Mouse (Mus musculus) forebrain, embryonic 14.5 days (tissue): ENCODE data around the gene Entpd2. TPM values are rescaled to one million over a fixed set of nuclear protein-coding genes. Genes with fewer than 3 reads are reported as not detected.
"Not testable (repeated sequence)": the region's sequence is repeated elsewhere in the genome, so short reads cannot be mapped to it uniquely, and the experiment has no call there.

ENCODE experiments used
- ATAC-seq: fragments of 200-750 bp; cut with Nextera tagmentation; 2 replicates; pipeline ENCODE4 v1.8.0; 2017; ENCODE audit warnings: mild to moderate bottlenecking, moderate library complexity
- DNase-seq: peaks from one replicate; pipeline ENCODE4 v3.0.0-alpha.2; 2015; ENCODE audit warnings: low spot score
- H3K27ac ChIP-seq: fragments of 300-500 bp; sonication (generic); 2 replicates; pipeline ENCODE4 v1.5.1; 2014; ENCODE audit warnings: low read depth, mild to moderate bottlenecking, control low read depth, low read length, moderate library complexity
- H3K27me3 ChIP-seq: fragments of 300-500 bp; sonication (generic); replicated peaks from 2 replicates; pipeline ENCODE4 v1.6.1; 2014; ENCODE audit warnings: low read length, control low read depth, mixed read lengths; ENCODE audit not compliant: control insufficient read depth, insufficient read depth
- H3K36me3 ChIP-seq: fragments of 300-500 bp; sonication (generic); 2 replicates; pipeline ENCODE4 v1.6.1; 2014; ENCODE audit warnings: low read length, control low read depth; ENCODE audit not compliant: control insufficient read depth, insufficient read depth
- H3K4me1 ChIP-seq: fragments of 300-500 bp; sonication (generic); 2 replicates; pipeline ENCODE4 v1.6.1; 2014; ENCODE audit warnings: antibody characterized with exemption, low read length, control low read depth; ENCODE audit not compliant: control insufficient read depth, insufficient read depth
- H3K4me2 ChIP-seq: fragments of 300-500 bp; sonication (generic); 2 replicates; pipeline ENCODE4 v1.6.1; 2014; ENCODE audit warnings: mild to moderate bottlenecking, control low read depth, low read length
- H3K4me3 ChIP-seq: fragments of 300-500 bp; sonication (generic); 2 replicates; pipeline ENCODE4 v1.5.1; 2014; ENCODE audit warnings: low read depth, low read length, control low read depth
- H3K9ac ChIP-seq: fragments of 300-500 bp; sonication (generic); 2 replicates; pipeline ENCODE4 v1.6.1; 2014; ENCODE audit warnings: mild to moderate bottlenecking, low read length, control low read depth, moderate library complexity
- H3K9me3 ChIP-seq: fragments of 300-500 bp; sonication (generic); replicated peaks from 2 replicates; pipeline ENCODE4 v1.6.1; 2016; ENCODE audit warnings: low read length, control low read depth, mixed read lengths; ENCODE audit not compliant: control insufficient read depth
- WGBS: fragments of 180-500 bp; shearing (Covaris S2); extraction: QIAGEN DNeasy Blood & Tissue Kit; methylation state at CpG from one replicate; pipeline ENCODE4 v1.1.7; 2014; 5-methylcytosine and 5-hydroxymethylcytosine counted together
- polyA plus RNA-seq: library from polyadenylated mRNA; unstranded; fragments of >200 nt; fragmentation: Nextera tagmentation; extraction: Ambion mirVana; gene quantifications from 2 replicates; pipeline ENCODE4 v1.2.1, GENCODE M21; 2014

The Entpd2 gene
- polyA plus RNA-seq, 1 experiment from 2014 or later: 1.9 TPM

- ATAC-seq: no peak
- 3% methylated on average over 17 of the region's 17 CpGs for WGBS
- H3K9me3 ChIP-seq: no peaks in the 10 kb centered on the region
- no peaks in the 10 kb centered on the region for H3K36me3 ChIP-seq
- peak overlapping the region; percentile 26 for H3K4me3 ChIP-seq
- peak; percentile 71 for DNase-seq
- H3K27me3 ChIP-seq: peaks cover 41% of the 10 kb centered on the region
- H3K27ac ChIP-seq: no peak overlapping the region
- H3K4me1 ChIP-seq: peaks cover 14% of the 10 kb centered on the region
- peak overlapping the region; percentile 54 for H3K4me2 ChIP-seq
- H3K9ac ChIP-seq: peak overlapping the region; percentile 54
Measured at GRCm38 (mm10) chr2:25400764-25401163, 5.1 kb downstream of the Entpd2 start.

GRCm38 (mm10) chr2:25402377-25402971 lies 6.8 kb downstream of the Entpd2 start:
- H3K36me3 ChIP-seq: peaks cover 5% of the 10 kb centered on the region
- H3K27ac ChIP-seq: peak overlapping the region; percentile 91
- under 1% methylated on average over 13 of the region's 13 CpGs for WGBS
- H3K4me3 ChIP-seq: peak overlapping the region; percentile 95
- H3K4me1 ChIP-seq: peaks cover 10% of the 10 kb centered on the region
- H3K4me2 ChIP-seq: peak overlapping the region; percentile 73
- H3K9ac ChIP-seq: peak overlapping the region; percentile 99
- peak; percentile 91 for DNase-seq
- H3K27me3 ChIP-seq: peaks cover 24% of the 10 kb centered on the region
- no peaks in the 10 kb centered on the region for H3K9me3 ChIP-seq
- ATAC-seq: peak; percentile 47

- Histone ChIP-seq H3K36me3 (peaks cover 11% of the 10 kb centered on the region), H3K4me3 (peak overlapping the region; percentile 95), H3K9ac (peak overlapping the region; percentile 99), H3K9me3 (no peaks in the 10 kb centered on the region), H3K4me2 (peak overlapping the region; percentile 73), H3K27me3 (peaks cover 18% of the 10 kb centered on the region), H3K27ac (peak overlapping the region; percentile 91), H3K4me1 (peaks cover 10% of the 10 kb centered on the region)
- ATAC-seq (peak; percentile 88), DNase-seq (peak; percentile 93)
- under 1% methylated on average over 40 of the region's 54 CpGs for WGBS
Measured at GRCm38 (mm10) chr2:25402972-25403601, 7.4 kb downstream of the Entpd2 start.

GRCm38 (mm10) chr2:25403994-25404393 lies 8.3 kb downstream of the Entpd2 start:
- Histone ChIP-seq H3K4me2 (peak overlapping the region; percentile 73), H3K9ac (peak overlapping the region; percentile 99), H3K27me3 (peaks cover 15% of the 10 kb centered on the region), H3K4me1 (peaks cover 10% of the 10 kb centered on the region), H3K27ac (0 out of 2 replicates have a peak overlapping the region, but pooled peaks have one; percentile 91), H3K4me3 (peak overlapping the region; percentile 95), H3K9me3 (no peaks in the 10 kb centered on the region), H3K36me3 (peaks cover 19% of the 10 kb centered on the region)
- DNase-seq: no peak
- no peak for ATAC-seq
- WGBS: 87% methylated on average over 4 of the region's 4 CpGs

GRCm38 (mm10) chr2:25408908-25409307 lies 13.2 kb downstream of the Entpd2 start:
- DNase-seq (no peak), ATAC-seq (no peak)
- Histone ChIP-seq H3K27me3 (no peaks in the 10 kb centered on the region), H3K4me1 (peaks cover 9% of the 10 kb centered on the region), H3K9ac (no peak overlapping the region), H3K36me3 (peaks cover 37% of the 10 kb centered on the region), H3K9me3 (no peaks in the 10 kb centered on the region), H3K4me3 (no peak overlapping the region), H3K27ac (no peak overlapping the region), H3K4me2 (no peak overlapping the region)
- WGBS: 88% methylated on average over 10 of the region's 10 CpGs

- H3K27me3 ChIP-seq, H3K9ac ChIP-seq, DNase-seq, H3K9me3 ChIP-seq, H3K4me2 ChIP-seq, H3K4me3 ChIP-seq, ATAC-seq, H3K27ac ChIP-seq, H3K4me1 ChIP-seq: not testable (repeated sequence)
- peaks cover 24% of the 10 kb centered on the region for H3K36me3 ChIP-seq
Measured at GRCm38 (mm10) chr2:25413436-25413835, 17.8 kb downstream of the Entpd2 start.

GRCm38 (mm10) chr2:25417426-25417825 lies 21.8 kb downstream of the Entpd2 start:
- H3K9me3 ChIP-seq: no peaks in the 10 kb centered on the region
- DNase-seq (no peak), ATAC-seq (no peak)
- H3K9ac ChIP-seq: no peak overlapping the region
- no peaks in the 10 kb centered on the region for H3K27me3 ChIP-seq
- 8% methylated on average over 3 of the region's 3 CpGs for WGBS
- no peak overlapping the region for H3K4me2 ChIP-seq
- no peak overlapping the region for H3K27ac ChIP-seq
- H3K36me3 ChIP-seq: no peaks in the 10 kb centered on the region
- H3K4me1 ChIP-seq: no peaks in the 10 kb centered on the region
- H3K4me3 ChIP-seq: no peak overlapping the region

GRCm38 (mm10) chr2:25421896-25422295 lies 26.2 kb downstream of the Entpd2 start:
- WGBS: 28% methylated on average over 3 of the region's 3 CpGs
- H3K4me2 ChIP-seq: no peak overlapping the region
- no peak overlapping the region for H3K9ac ChIP-seq
- H3K4me3 ChIP-seq: no peak overlapping the region
- no peaks in the 10 kb centered on the region for H3K9me3 ChIP-seq
- H3K27ac ChIP-seq: no peak overlapping the region
- DNase-seq (peak; percentile 80), ATAC-seq (peak; percentile 58)
- no peaks in the 10 kb centered on the region for H3K4me1 ChIP-seq
- no peaks in the 10 kb centered on the region; the same call in 1 of the 2 replicates for H3K27me3 ChIP-seq
- no peaks in the 10 kb centered on the region for H3K36me3 ChIP-seq
